In genomic region chr6:64605753-64606152, GRCm38 (mm10) we compare ENCODE assay signal across 25 mouse cellular contexts.
"Had no signal": no experiment of that assay in that cellular context is flagged by ENCODE, and none has a peak within 500 bp of the region (broad histone marks: within the 10 kb centered on the region; RNA-seq: fewer than 3 reads in every experiment).

No protein-coding gene starts in this region.

- H3K27me3 ChIP-seq: heart, embryonic 12.5 days; hindbrain, embryonic 12.5 days; intestine, embryonic 15.5 days; limb, embryonic 12.5 days; liver, embryonic 13.5 days had no signal

- ATAC-seq: hindbrain, embryonic 16.5 days; inflammation-experienced regulatory T-cells, adult 6 months; intestine, embryonic 15.5 days; intestine, postnatal 0 days had no signal

- DNase-seq: gastrocnemius, adult 2 months; gastrocnemius, postnatal 10 days; gastrocnemius, postnatal 25 days; heart, adult 18-20 months; heart, postnatal 10 days; heart, postnatal 4 days; kidney, adult 8-10 months; kidney, postnatal 14 days; kidney, postnatal 4 days; liver; liver, embryonic 13.5 days had no signal

- H3K4me2 ChIP-seq: heart, embryonic 12.5 days; hindbrain, embryonic 12.5 days; hindbrain, embryonic 14.5 days; intestine, embryonic 15.5 days; limb, embryonic 12.5 days; liver, embryonic 11.5 days; liver, embryonic 13.5 days had no signal

- H3K9me3 ChIP-seq: heart, embryonic 10.5 days; heart, embryonic 12.5 days; hindbrain, embryonic 10.5 days; hindbrain, embryonic 12.5 days; intestine, embryonic 15.5 days; limb, embryonic 10.5 days; limb, embryonic 12.5 days; liver, embryonic 13.5 days had no signal

- H3K4me3 ChIP-seq: gastrocnemius, adult 2 months; heart, embryonic 10.5 days; heart, embryonic 12.5 days; hindbrain, embryonic 10.5 days; hindbrain, embryonic 12.5 days; intestine, embryonic 15.5 days; layer of hippocampus, adult 2 months; left cerebral cortex, adult 2 months; limb, embryonic 10.5 days; limb, embryonic 12.5 days; liver, embryonic 13.5 days had no signal

- H3K9ac ChIP-seq: heart, embryonic 12.5 days; hindbrain, embryonic 12.5 days; hindbrain, embryonic 14.5 days; intestine, embryonic 15.5 days; limb, embryonic 12.5 days; liver, embryonic 13.5 days had no signal

- H3K36me3 ChIP-seq: heart, embryonic 10.5 days; heart, embryonic 12.5 days; hindbrain, embryonic 10.5 days; hindbrain, embryonic 12.5 days; intestine, embryonic 15.5 days; limb, embryonic 10.5 days; limb, embryonic 12.5 days; liver, embryonic 13.5 days had no signal

- H3K4me1 ChIP-seq: heart, embryonic 10.5 days; heart, embryonic 12.5 days; hindbrain, embryonic 10.5 days; hindbrain, embryonic 12.5 days; intestine, embryonic 15.5 days; limb, embryonic 10.5 days; limb, embryonic 12.5 days; liver, embryonic 13.5 days had no signal

- H3K27ac ChIP-seq: gastrocnemius, adult 2 months; heart, embryonic 10.5 days; hindbrain, embryonic 10.5 days; hindbrain, embryonic 12.5 days; hindbrain, embryonic 14.5 days; intestine, embryonic 15.5 days; layer of hippocampus, adult 2 months; left cerebral cortex, adult 2 months; limb, embryonic 10.5 days; limb, embryonic 12.5 days; liver, embryonic 13.5 days had no signal
